Mouse (Mus musculus) heart, adult 2 months (tissue): ENCODE data around the gene Prkag1.

ENCODE experiments used
- CTCF ChIP-seq: fragments of 200-600 bp; IDR thresholded peaks from 2 replicates; pipeline ENCODE4 v1.8.1; 2022; ENCODE audit warnings: antibody characterized with exemption, mild to moderate bottlenecking, moderate library complexity
- POLR2A ChIP-seq: fragments of 200-500 bp; IDR thresholded peaks from 2 replicates; pipeline ENCODE4 v1.6.1; 2011; ENCODE audit warnings: mild to moderate bottlenecking, low read depth, low read length, control low read depth; ENCODE audit not compliant: insufficient read depth

- TF ChIP-seq POLR2A (no peak), CTCF (no peak)
Measured at GRCm38 (mm10) chr15:98849956-98850600, 18.8 kb upstream of the Prkag1 start.
